Mouse (Mus musculus) liver, embryonic 12.5 days (tissue): ENCODE data around the gene Rora. TPM values are rescaled to one million over a fixed set of nuclear protein-coding genes. Genes with fewer than 3 reads are reported as not detected.

Experiments used
- ATAC-seq: fragments of 200-750 bp; cut with Nextera tagmentation; 2 replicates; pipeline ENCODE4 v1.8.0; 2017; ENCODE audit warnings: moderate number of reproducible peaks, mild to moderate bottlenecking, moderate library complexity
- H3K27ac ChIP-seq: fragments of 300-500 bp; sonication (generic); 2 replicates; pipeline ENCODE4 v1.5.1; 2016; ENCODE audit warnings: mild to moderate bottlenecking
- H3K27me3 ChIP-seq: fragments of 300-500 bp; sonication (generic); replicated peaks from 2 replicates; pipeline ENCODE4 v1.6.1; 2016; ENCODE audit warnings: mild to moderate bottlenecking, moderate library complexity
- H3K36me3 ChIP-seq: fragments of 300-500 bp; sonication (generic); 2 replicates; pipeline ENCODE4 v1.6.1; 2016; ENCODE audit warnings: mild to moderate bottlenecking, moderate library complexity
- H3K4me1 ChIP-seq: fragments of 300-500 bp; sonication (generic); 2 replicates; pipeline ENCODE4 v1.6.1; 2016
- H3K4me2 ChIP-seq: fragments of 300-500 bp; sonication (generic); 2 replicates; pipeline ENCODE4 v1.6.1; 2016; ENCODE audit warnings: mild to moderate bottlenecking, moderate library complexity
- H3K4me3 ChIP-seq: fragments of 300-500 bp; sonication (generic); 2 replicates; pipeline ENCODE4 v1.5.1; 2016; ENCODE audit warnings: mild to moderate bottlenecking, moderate library complexity
- H3K9ac ChIP-seq: fragments of 300-500 bp; sonication (generic); 2 replicates; pipeline ENCODE4 v1.6.1; 2016; ENCODE audit warnings: mild to moderate bottlenecking, moderate library complexity
- H3K9me3 ChIP-seq: fragments of 300-500 bp; sonication (generic); replicated peaks from 2 replicates; pipeline ENCODE4 v1.6.1; 2016; ENCODE audit warnings: mild to moderate bottlenecking, moderate library complexity
- WGBS: fragments of 180-500 bp; shearing (Covaris S2); methylation state at CpG from one replicate; pipeline ENCODE4 v1.1.7; 2016; ENCODE audit not compliant: insufficient replicate concordance; 5-methylcytosine and 5-hydroxymethylcytosine counted together
- polyA plus RNA-seq: library from polyadenylated mRNA; unstranded; fragments of >200 nt; fragmentation: Nextera tagmentation; extraction: Ambion mirVana; gene quantifications from 2 replicates; pipeline ENCODE4 v1.2.1, GENCODE M21; 2016

Rora gene
- polyA plus RNA-seq, 1 experiment from 2014 or later = 2.4 TPM

GRCm38 (mm10) chr9:69006666-69007065, 353.1 kb downstream of the Rora start:
- Histone ChIP-seq H3K27me3 (no peaks in the 10 kb centered on the region), H3K9me3 (no peaks in the 10 kb centered on the region), H3K4me1 (no peaks in the 10 kb centered on the region), H3K27ac (no peak overlapping the region), H3K36me3 (no peaks in the 10 kb centered on the region), H3K4me3 (no peak overlapping the region), H3K4me2 (no peak overlapping the region), H3K9ac (no peak overlapping the region)
- WGBS = 60% methylated on average over 3 of the region's 3 CpGs
- ATAC-seq = no peak

- no peaks in the 10 kb centered on the region for H3K27me3 ChIP-seq
- no peak for ATAC-seq
- no peak overlapping the region for H3K4me2 ChIP-seq
- H3K4me1 ChIP-seq = no peaks in the 10 kb centered on the region
- no peak overlapping the region for H3K27ac ChIP-seq
- H3K4me3 ChIP-seq = no peak overlapping the region
- H3K9me3 ChIP-seq = no peaks in the 10 kb centered on the region
- H3K36me3 ChIP-seq = no peaks in the 10 kb centered on the region
- WGBS = 63% methylated on average over 2 of the region's 2 CpGs
- no peak overlapping the region for H3K9ac ChIP-seq
Observed at GRCm38 (mm10) chr9:69008706-69009105, 355.1 kb downstream of the Rora start.

- no peaks in the 10 kb centered on the region for H3K36me3 ChIP-seq
- 67% methylated on average over 5 of the region's 5 CpGs for WGBS
- no peaks in the 10 kb centered on the region for H3K27me3 ChIP-seq
- no peak overlapping the region for H3K9ac ChIP-seq
- no peak overlapping the region for H3K4me3 ChIP-seq
- no peaks in the 10 kb centered on the region for H3K9me3 ChIP-seq
- ATAC-seq = no peak
- H3K4me1 ChIP-seq = no peaks in the 10 kb centered on the region
- no peak overlapping the region for H3K27ac ChIP-seq
- no peak overlapping the region for H3K4me2 ChIP-seq
Observed at GRCm38 (mm10) chr9:69010886-69011285, 357.3 kb downstream of the Rora start.

- Histone ChIP-seq H3K4me3 (no peak overlapping the region), H3K9ac (no peak overlapping the region), H3K4me2 (no peak overlapping the region), H3K4me1 (no peaks in the 10 kb centered on the region), H3K27me3 (no peaks in the 10 kb centered on the region), H3K27ac (no peak overlapping the region), H3K9me3 (no peaks in the 10 kb centered on the region), H3K36me3 (no peaks in the 10 kb centered on the region)
- no peak for ATAC-seq
- 72% methylated on average over 7 of the region's 7 CpGs for WGBS
Observed at GRCm38 (mm10) chr9:69013186-69013715, 359.7 kb downstream of the Rora start.

- H3K9me3 ChIP-seq = no peaks in the 10 kb centered on the region
- no peak for ATAC-seq
Observed at GRCm38 (mm10) chr9:69014203-69014602, 360.6 kb downstream of the Rora start.

GRCm38 (mm10) chr9:69020381-69020780, 366.8 kb downstream of the Rora start:
- Histone ChIP-seq H3K4me1 (no peaks in the 10 kb centered on the region), H3K9ac (no peak overlapping the region), H3K27ac (no peak overlapping the region), H3K4me3 (no peak overlapping the region), H3K9me3 (no peaks in the 10 kb centered on the region), H3K27me3 (no peaks in the 10 kb centered on the region), H3K36me3 (no peaks in the 10 kb centered on the region), H3K4me2 (no peak overlapping the region)
- WGBS = 82% methylated on average over 4 of the region's 4 CpGs
- no peak for ATAC-seq

More at GRCm38 (mm10) chr9:69014203-69014602, 360.6 kb downstream of the Rora start:
- H3K4me3 ChIP-seq = no peak overlapping the region
- no peak overlapping the region for H3K9ac ChIP-seq
- H3K36me3 ChIP-seq = no peaks in the 10 kb centered on the region
- no peak overlapping the region for H3K27ac ChIP-seq
- 61% methylated on average over 2 of the region's 2 CpGs for WGBS
- H3K4me1 ChIP-seq = no peaks in the 10 kb centered on the region
- H3K27me3 ChIP-seq = no peaks in the 10 kb centered on the region
- H3K4me2 ChIP-seq = no peak overlapping the region

GRCm38 (mm10) chr9:69021482-69021881, 367.9 kb downstream of the Rora start:
- no peak overlapping the region for H3K4me2 ChIP-seq
- no peaks in the 10 kb centered on the region for H3K36me3 ChIP-seq
- H3K4me1 ChIP-seq = no peaks in the 10 kb centered on the region
- ATAC-seq = no peak
- no peak overlapping the region for H3K4me3 ChIP-seq
- H3K9ac ChIP-seq = no peak overlapping the region
- no peak overlapping the region for H3K27ac ChIP-seq
- WGBS = 59% methylated on average over 1 of the region's 1 CpGs
- no peaks in the 10 kb centered on the region for H3K27me3 ChIP-seq
- no peaks in the 10 kb centered on the region for H3K9me3 ChIP-seq

GRCm38 (mm10) chr9:69023314-69023713, 369.7 kb downstream of the Rora start:
- H3K27me3 ChIP-seq = no peaks in the 10 kb centered on the region
- no peaks in the 10 kb centered on the region for H3K4me1 ChIP-seq
- no peak overlapping the region for H3K27ac ChIP-seq
- WGBS = 53% methylated on average over 3 of the region's 3 CpGs
- H3K4me2 ChIP-seq = no peak overlapping the region
- no peak for ATAC-seq
- no peak overlapping the region for H3K9ac ChIP-seq
- H3K4me3 ChIP-seq = no peak overlapping the region
- H3K36me3 ChIP-seq = no peaks in the 10 kb centered on the region
- no peaks in the 10 kb centered on the region for H3K9me3 ChIP-seq

GRCm38 (mm10) chr9:69028177-69028576, 374.6 kb downstream of the Rora start:
- 40% methylated on average over 4 of the region's 4 CpGs for WGBS
- Histone ChIP-seq H3K27ac (no peak overlapping the region), H3K27me3 (no peaks in the 10 kb centered on the region), H3K4me2 (no peak overlapping the region), H3K4me3 (no peak overlapping the region), H3K9ac (no peak overlapping the region), H3K36me3 (no peaks in the 10 kb centered on the region), H3K4me1 (no peaks in the 10 kb centered on the region), H3K9me3 (no peaks in the 10 kb centered on the region)
- ATAC-seq = no peak

GRCm38 (mm10) chr9:69034301-69034871, 380.8 kb downstream of the Rora start:
- no peak overlapping the region for H3K4me2 ChIP-seq
- H3K9me3 ChIP-seq = no peaks in the 10 kb centered on the region
- H3K27me3 ChIP-seq = no peaks in the 10 kb centered on the region
- 33% methylated on average over 10 of the region's 10 CpGs for WGBS
- no peak overlapping the region for H3K27ac ChIP-seq
- H3K36me3 ChIP-seq = no peaks in the 10 kb centered on the region
- H3K4me3 ChIP-seq = no peak overlapping the region
- no peak for ATAC-seq
- H3K4me1 ChIP-seq = no peaks in the 10 kb centered on the region
- no peak overlapping the region for H3K9ac ChIP-seq

GRCm38 (mm10) chr9:69035456-69035855, 381.9 kb downstream of the Rora start:
- WGBS = 67% methylated on average over 7 of the region's 7 CpGs
- no peak overlapping the region for H3K9ac ChIP-seq
- H3K4me1 ChIP-seq = no peaks in the 10 kb centered on the region
- no peak overlapping the region for H3K4me3 ChIP-seq
- no peak overlapping the region for H3K27ac ChIP-seq
- H3K36me3 ChIP-seq = no peaks in the 10 kb centered on the region
- H3K27me3 ChIP-seq = no peaks in the 10 kb centered on the region
- H3K9me3 ChIP-seq = no peaks in the 10 kb centered on the region
- H3K4me2 ChIP-seq = no peak overlapping the region
- ATAC-seq = no peak

- ATAC-seq = no peak
- Histone ChIP-seq H3K4me1 (no peaks in the 10 kb centered on the region), H3K4me2 (no peak overlapping the region), H3K9ac (no peak overlapping the region), H3K9me3 (no peaks in the 10 kb centered on the region), H3K27ac (no peak overlapping the region), H3K36me3 (no peaks in the 10 kb centered on the region), H3K27me3 (no peaks in the 10 kb centered on the region), H3K4me3 (no peak overlapping the region)
- WGBS = 50% methylated on average over 3 of the region's 3 CpGs
Observed at GRCm38 (mm10) chr9:69036296-69036695, 382.7 kb downstream of the Rora start.
